Mouse (Mus musculus): Measurements from ENCODE around the gene Itga4. TPM values are rescaled to one million over a fixed set of nuclear protein-coding genes. Genes with fewer than 3 reads are reported as not detected.
A peak's percentile ranks its signal among the peaks of the same experiment; 100 is the strongest.

The Itga4 gene
- total RNA-seq, 1 experiment from 2014 or later = 378 TPM

- ATAC-seq (ENCODE audit: extremely low read depth, insufficient number of reproducible peaks, low FRiP score, poor library complexity, severe bottlenecking) = 0 out of 2 replicates have a peak, but pooled peaks have one; percentile 30
These were observed 80.9 kb downstream of the Itga4 start for GRCm38 (mm10) chr2:79336141-79336540.

- no peak for ATAC-seq (ENCODE audit: extremely low read depth, insufficient number of reproducible peaks, low FRiP score, poor library complexity, severe bottlenecking)
These were observed 83.8 kb downstream of the Itga4 start for GRCm38 (mm10) chr2:79339003-79339402.

- ATAC-seq (ENCODE audit: extremely low read depth, insufficient number of reproducible peaks, low FRiP score, poor library complexity, severe bottlenecking) = no peak
These were observed 87.9 kb downstream of the Itga4 start for GRCm38 (mm10) chr2:79343115-79343514.

- ATAC-seq (ENCODE audit: extremely low read depth, insufficient number of reproducible peaks, low FRiP score, poor library complexity, severe bottlenecking) = no peak
These were observed 96.2 kb downstream of the Itga4 start for GRCm38 (mm10) chr2:79351179-79352099.

GRCm38 (mm10) chr2:79352100-79352802 lies 97.0 kb downstream of the Itga4 start:
- no peak for ATAC-seq (ENCODE audit: extremely low read depth, insufficient number of reproducible peaks, low FRiP score, poor library complexity, severe bottlenecking)

GRCm38 (mm10) chr2:79354773-79355172 lies 99.5 kb downstream of the Itga4 start:
- ATAC-seq (ENCODE audit: extremely low read depth, insufficient number of reproducible peaks, low FRiP score, poor library complexity, severe bottlenecking) = no peak

- no peak for ATAC-seq (ENCODE audit: extremely low read depth, insufficient number of reproducible peaks, low FRiP score, poor library complexity, severe bottlenecking)
These were observed 102.6 kb downstream of the Itga4 start for GRCm38 (mm10) chr2:79357835-79358234.

- ATAC-seq (ENCODE audit: extremely low read depth, insufficient number of reproducible peaks, low FRiP score, poor library complexity, severe bottlenecking) = no peak
These were observed 106.8 kb downstream of the Itga4 start for GRCm38 (mm10) chr2:79362029-79362428.

GRCm38 (mm10) chr2:79363920-79364319 lies 108.7 kb downstream of the Itga4 start:
- ATAC-seq (ENCODE audit: extremely low read depth, insufficient number of reproducible peaks, low FRiP score, poor library complexity, severe bottlenecking) = no peak

- ATAC-seq (ENCODE audit: extremely low read depth, insufficient number of reproducible peaks, low FRiP score, poor library complexity, severe bottlenecking) = no peak
These were observed 112.5 kb downstream of the Itga4 start for GRCm38 (mm10) chr2:79367451-79368450.

GRCm38 (mm10) chr2:79368661-79369060 lies 113.4 kb downstream of the Itga4 start:
- ATAC-seq (ENCODE audit: extremely low read depth, insufficient number of reproducible peaks, low FRiP score, poor library complexity, severe bottlenecking) = no peak

- ATAC-seq (ENCODE audit: extremely low read depth, insufficient number of reproducible peaks, low FRiP score, poor library complexity, severe bottlenecking) = no peak
These were observed 113.9 kb downstream of the Itga4 start for GRCm38 (mm10) chr2:79369061-79369524.

- ATAC-seq (ENCODE audit: extremely low read depth, insufficient number of reproducible peaks, low FRiP score, poor library complexity, severe bottlenecking) = no peak
These were observed 114.7 kb downstream of the Itga4 start for GRCm38 (mm10) chr2:79369905-79370304.

GRCm38 (mm10) chr2:79370711-79371312 lies 115.6 kb downstream of the Itga4 start:
- peak; percentile 84 for ATAC-seq (ENCODE audit: extremely low read depth, insufficient number of reproducible peaks, low FRiP score, poor library complexity, severe bottlenecking)

- no peak for ATAC-seq (ENCODE audit: extremely low read depth, insufficient number of reproducible peaks, low FRiP score, poor library complexity, severe bottlenecking)
These were observed 116.3 kb downstream of the Itga4 start for GRCm38 (mm10) chr2:79371326-79372153.

- no peak for ATAC-seq (ENCODE audit: extremely low read depth, insufficient number of reproducible peaks, low FRiP score, poor library complexity, severe bottlenecking)
These were observed 116.9 kb downstream of the Itga4 start for GRCm38 (mm10) chr2:79372154-79372467.

- peak; percentile 63 for ATAC-seq (ENCODE audit: extremely low read depth, insufficient number of reproducible peaks, low FRiP score, poor library complexity, severe bottlenecking)
These were observed 117.4 kb downstream of the Itga4 start for GRCm38 (mm10) chr2:79372486-79373200.

Measured in neutrophil, adult 5-6 weeks (primary cell).